Mouse (Mus musculus) erythroid progenitor cell, adult 5-6 weeks (primary cell): ENCODE data around the gene Cyb561d2. TPM values are rescaled to one million over a fixed set of nuclear protein-coding genes. Genes with fewer than 3 reads are reported as not detected.

Source experiments
- ATAC-seq: replicated peaks from 2 replicates; pipeline ENCODE4 v1.8.0; 2016; ENCODE audit warnings: moderate number of reproducible peaks, mild to moderate bottlenecking, moderate TSS enrichment, inconsistent platforms; ENCODE audit not compliant: poor library complexity, low FRiP score, severe bottlenecking
- total RNA-seq, 2 experiments: library from RNA; stranded (forward) in 1 of 2; stranded (reverse) in 1 of 2; fragments of 150-400 nt in 1 of 2; fragments of 186-747, 209-891 nt in 1 of 2; gene quantifications; 2 replicates each; pipeline versions ENCODE4 v1.2.3 to v1.2.4; 2015 to 2017; ENCODE audit warnings: low replicate concordance in 2 of 2

The Cyb561d2 gene
- total RNA-seq, 2 experiments from 2014 or later: 2.9 TPM; not detected in 1

DNA sequence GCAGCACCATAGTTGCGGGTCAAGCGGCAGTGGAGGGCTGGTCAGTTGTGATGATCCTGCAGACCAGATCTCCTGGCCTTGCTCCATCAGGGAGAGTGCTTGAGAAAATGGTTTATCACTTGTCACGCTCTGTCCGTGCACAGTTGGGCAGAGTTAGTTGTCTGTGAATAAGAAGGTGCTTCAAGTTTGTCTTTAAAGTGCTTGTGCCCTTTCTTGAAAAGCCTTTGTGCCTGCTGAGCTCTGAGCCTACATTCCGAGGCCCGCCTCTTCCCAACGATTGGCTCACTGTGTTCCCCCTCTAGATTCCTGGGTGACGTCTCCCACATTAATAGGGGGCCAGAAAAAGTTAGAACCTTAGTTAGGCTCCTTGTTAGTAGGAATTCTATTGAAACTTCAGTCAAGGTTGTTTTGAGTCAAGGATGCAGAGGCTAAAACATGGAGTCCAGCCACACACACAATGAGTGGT, 9.9 kb upstream of the Cyb561d2 start:
- ATAC-seq: no peak

DNA sequence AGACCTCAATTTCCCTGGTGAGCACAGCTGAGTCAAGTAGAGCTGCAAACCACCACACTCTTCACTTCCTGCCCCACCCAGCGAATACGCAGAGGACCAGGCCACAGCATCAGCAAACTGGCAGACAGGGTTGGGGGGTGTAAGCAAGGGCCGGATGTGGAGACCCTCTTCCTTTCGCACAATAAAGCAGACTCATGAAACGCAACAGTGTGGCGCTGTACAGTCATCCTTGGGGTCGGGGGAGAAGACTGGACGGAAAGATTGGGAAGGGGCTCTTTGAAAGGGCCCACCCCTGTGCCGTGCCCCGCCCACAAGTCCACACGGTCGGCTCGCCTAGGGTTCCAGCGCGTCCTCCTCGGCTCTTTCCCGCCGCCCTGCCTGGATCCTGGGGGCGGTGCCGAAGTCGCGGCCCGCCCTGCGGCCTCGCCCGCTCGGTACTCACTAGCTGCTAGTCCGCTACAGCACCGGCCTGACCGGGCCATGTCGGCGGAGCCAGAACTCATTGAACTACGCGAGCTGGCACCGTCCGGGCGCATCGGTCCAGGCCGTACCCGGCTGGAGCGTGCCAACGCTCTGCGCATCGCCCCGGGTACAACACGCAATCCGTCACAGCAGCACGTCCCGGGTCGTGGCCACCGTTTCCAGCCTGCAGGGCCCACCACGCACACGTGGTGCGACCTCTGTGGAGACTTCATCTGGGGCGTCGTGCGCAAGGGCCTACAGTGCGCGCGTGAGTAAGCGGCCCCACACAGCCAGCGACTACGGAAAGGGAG, 9.3 kb upstream of the Cyb561d2 start, which contains the start of gene Rassf1:
Gene Rassf1 (plus strand): TSS at position 439 of the 773 bp plus-strand sequence.
- peak; percentile 53 for ATAC-seq

DNA sequence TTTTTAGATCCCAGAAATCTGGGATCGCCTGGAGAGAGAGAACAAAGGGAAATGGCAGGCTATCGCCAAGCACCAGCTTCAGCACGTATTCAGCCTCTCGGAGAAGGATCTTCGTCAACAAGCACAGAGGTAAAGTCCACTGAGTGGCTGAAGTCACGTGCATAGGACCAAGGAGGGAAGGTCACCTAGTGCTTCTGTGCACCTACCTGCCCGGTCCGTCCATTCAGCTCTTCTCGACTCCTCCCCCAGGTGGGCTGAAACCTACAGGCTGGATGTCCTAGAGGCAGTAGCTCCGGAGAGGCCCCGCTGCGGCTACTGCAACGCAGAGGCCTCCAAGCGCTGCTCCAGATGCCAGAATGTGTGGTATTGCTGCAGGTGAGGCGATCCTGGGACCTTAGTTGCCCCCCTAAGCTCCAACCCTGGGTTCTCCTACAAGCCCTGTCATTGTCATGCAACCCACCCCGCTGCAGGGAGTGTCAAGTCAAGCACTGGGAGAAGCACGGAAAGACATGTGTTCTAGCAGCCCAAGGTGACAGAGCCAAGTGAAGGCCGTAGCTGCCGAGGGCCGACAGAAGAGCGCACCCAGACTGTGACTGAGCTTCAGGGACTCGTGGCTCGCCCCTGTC, 8.6 kb upstream of the Cyb561d2 start:
- ATAC-seq: no peak

DNA sequence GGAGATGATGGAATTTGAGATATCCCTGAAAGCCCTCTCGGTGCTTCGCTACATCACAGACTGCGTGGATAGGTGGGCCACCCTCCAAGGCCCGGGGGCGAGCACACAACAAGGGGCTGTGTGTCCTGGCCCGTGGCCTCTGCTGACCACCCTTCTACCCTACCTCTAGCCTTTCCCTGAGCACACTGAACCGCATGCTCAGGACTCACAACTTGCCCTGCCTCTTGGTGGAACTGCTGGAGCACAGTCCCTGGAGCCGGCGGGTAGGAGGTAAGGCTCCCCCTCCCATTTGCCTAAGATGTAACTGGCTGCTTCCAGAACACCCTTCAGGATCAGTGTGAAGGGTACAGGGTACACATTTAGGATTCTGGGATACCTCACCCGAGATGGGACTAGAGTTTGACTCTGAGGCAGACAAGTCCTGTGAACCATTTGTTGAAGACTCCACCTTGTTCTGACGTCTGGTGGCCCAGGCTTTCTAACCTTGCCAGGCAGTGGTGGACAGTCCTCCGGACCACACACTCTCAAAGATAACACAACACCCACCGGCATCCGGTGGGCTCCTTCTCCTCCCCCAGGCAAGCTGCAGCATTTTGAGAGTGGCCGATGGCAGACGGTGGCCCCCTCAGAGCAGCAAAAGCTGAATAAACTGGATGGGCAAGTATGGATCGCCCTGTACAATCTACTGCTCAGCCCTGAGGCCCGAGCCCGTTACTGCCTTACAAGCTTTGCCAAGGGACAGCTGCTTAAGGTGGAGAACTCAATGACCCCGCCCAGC, 7.5 kb upstream of the Cyb561d2 start:
- no peak for ATAC-seq

DNA sequence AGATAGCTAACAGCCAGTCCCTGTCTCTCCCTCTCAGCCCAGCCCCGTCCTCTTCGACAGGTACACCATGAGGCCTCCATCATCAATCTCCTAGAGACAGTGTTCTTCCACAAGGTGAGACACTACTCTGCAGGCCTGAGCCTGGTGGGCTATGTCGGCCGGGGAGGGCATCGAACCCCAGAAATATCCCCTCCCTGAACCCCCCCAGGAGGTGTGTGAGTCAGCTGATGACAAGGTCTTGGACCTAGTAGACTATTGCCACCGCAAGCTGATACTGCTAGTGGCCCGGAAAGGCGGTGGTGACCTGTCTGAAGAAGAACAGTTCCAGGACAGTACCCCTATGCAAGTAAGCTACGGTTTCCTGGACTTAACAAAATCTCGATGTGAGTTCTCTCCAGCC, 6.8 kb upstream of the Cyb561d2 start:
- no peak for ATAC-seq

DNA sequence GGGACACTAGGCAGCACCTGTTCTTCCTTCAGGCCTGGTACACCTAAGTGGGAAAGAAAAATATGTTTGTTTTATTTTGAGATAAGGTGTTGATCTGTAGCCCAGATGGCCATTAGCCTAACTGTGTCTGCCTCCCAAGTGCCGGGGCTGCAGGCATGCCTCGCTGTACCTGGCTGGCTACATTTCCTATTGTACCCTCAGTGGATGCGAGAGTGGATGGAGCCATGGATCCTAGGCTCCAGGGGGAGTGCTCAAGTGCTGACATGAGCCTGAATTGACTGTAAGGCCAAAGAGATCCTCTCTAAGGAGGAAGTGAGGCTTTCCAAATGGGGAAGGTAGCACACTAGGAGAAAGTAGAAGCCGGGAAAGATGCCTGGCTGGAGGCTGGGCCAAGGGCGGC, 6.0 kb upstream of the Cyb561d2 start:
- ATAC-seq: no peak

DNA sequence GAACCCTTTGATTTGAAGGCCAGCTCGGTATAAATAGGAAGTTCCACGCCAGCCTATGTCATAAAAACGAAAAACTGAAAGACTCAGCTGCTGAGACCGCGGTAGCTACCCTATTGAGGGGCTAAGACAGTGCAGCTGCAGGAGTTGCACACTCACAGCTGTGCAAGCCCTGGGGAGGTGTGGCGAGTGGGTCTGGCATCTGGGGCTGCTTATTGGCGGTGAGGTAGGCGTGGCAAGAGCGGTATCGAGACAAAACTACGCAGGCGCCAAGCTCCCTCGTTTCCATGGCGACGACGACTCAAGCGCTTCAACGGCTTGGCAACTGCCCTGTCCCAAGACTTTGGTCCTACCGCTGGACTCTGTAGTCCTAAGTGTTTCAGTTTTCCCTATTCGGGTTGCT, 5.0 kb upstream of the Cyb561d2 start, which contains the start of gene Zmynd10:
Gene Zmynd10 (plus strand): TSS at position 273 of the 400 bp plus-strand sequence.
- ATAC-seq: peak; percentile 70

DNA sequence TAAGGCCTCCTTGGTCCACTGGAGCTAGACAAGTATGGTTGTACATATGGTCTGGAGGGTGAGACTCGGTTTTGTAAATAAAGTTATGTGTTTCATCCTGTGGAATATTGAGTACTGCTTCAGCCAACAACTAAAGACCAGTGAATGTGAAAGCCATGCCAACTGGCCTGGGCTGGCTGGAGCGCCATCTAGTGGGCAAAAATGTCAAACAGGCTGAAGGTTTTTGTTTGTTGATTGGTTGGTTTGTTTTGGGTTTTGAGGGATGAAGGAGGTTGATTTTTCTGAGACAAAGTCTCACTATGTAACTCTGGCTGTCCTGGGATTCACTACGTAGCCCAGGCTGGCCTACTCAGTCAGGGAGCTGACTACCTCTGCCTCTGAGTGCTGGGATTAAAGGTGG, 3.6 kb upstream of the Cyb561d2 start:
- ATAC-seq: no peak

DNA sequence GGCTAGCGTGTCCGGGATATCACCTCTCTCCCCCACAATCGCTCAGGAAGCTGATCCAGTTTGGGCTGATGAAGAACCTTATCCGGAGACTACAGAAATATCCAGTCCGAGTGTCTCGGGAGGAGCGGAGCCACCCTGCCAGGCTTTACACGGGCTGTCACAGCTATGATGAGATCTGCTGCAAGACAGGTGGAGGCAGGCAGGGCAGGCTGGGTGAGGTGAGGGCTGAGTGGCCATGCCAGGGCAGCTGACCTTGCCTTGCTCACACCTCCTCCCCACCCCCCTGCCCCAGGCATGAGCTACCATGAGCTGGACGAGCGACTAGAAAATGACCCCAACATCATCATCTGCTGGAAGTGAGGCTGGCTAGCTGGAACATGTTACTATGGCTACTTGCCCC, 3.2 kb upstream of the Cyb561d2 start:
- ATAC-seq: no peak

DNA sequence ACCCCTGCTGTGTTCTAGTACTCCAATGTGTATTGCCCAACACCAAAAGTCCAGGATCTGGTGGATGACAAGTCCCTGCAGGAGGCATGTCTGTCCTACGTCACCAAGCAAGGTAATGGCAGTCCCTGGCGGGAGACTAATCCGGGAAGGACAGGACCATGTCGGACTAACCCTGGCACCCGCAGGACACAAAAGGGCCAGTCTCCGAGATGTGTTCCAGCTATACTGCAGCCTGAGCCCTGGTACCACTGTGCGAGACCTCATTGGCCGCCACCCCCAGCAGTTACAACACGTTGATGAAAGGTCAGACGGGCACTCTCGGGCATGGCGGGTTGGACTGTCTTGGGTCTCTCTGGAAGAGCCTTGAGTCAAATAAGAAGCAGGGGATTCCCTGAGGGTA, 2.7 kb upstream of the Cyb561d2 start:
- ATAC-seq: no peak

DNA sequence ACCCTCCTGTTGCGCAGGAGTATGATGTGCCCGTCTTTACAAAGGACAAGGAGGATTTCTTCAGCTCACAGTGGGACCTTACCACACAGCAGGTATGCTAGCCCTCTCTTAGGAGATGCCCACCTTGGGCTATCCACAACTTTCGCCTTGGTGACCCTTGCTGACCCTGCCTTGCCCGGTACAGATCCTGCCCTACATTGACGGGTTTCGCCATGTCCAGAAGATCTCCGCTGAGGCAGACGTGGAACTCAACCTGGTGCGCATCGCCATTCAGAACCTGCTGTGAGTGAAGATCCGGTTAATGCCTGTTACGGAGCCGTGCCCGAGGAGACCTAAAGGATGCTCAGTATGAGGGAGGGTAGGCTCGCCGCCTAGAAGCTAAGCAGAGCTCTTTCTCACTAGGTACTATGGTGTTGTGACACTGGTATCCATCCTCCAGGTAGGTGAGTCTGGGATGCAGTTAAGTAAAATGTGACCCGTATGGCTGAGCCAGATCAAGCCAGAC, 2.3 kb upstream of the Cyb561d2 start:
- no peak for ATAC-seq

DNA sequence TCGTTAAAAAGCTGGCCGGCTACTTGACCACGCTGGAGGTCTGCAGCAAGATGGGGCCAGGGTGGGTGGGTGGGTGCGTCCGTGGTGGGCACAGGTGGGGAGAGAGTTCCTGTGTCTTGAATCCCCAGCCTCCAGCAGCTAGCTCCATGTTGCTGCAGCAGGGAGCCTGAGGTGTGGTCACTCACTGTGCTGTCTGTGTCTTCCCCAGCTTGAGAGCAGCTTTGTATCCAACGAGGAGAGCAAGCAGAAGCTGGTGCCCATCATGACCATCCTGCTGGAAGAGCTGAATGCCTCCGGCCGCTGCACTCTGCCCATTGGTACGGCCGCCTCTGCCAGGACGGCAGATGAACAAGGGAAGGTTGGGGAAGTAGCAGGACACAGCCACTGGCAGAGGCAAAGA, 1.3 kb upstream of the Cyb561d2 start:
- no peak for ATAC-seq

DNA sequence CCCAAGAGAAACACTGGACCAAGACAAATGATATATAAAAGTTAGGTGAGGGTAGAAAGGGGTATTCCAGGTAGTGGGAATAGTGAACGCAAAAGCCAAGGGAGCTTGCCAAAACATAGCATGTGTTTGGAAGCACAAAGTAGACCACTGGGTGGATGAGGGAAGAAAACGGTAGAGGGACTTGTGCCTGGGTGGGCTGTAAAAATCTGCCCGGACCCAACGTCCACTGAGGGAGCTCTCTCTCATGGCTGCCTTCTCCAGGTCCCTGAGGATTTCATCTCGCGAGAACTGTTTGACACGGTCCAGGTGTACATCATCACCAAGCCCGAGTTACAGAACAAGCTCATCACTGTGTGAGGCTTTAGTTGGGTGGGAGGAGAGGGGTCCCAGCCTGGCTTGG, 728 bp upstream of the Cyb561d2 start:
- ATAC-seq: no peak

DNA sequence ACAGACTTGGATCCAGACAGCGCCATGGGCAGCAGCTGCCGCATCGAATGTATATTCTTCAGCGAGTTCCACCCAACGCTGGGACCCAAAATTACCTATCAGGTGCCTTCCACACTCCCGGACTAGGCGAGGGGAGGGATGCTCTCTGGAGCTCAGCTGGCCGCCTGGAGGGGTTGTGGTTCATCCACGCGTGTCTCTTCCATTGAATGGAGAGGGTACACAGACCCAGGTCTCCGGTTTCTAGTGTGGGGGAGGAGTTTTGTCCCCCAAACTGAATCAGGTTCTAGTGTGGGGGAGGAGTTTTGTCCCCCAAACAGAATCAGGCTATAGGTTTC, 326 bp upstream of the Cyb561d2 start:
- peak; percentile 21; the same call in 1 of the 2 replicates for ATAC-seq

DNA sequence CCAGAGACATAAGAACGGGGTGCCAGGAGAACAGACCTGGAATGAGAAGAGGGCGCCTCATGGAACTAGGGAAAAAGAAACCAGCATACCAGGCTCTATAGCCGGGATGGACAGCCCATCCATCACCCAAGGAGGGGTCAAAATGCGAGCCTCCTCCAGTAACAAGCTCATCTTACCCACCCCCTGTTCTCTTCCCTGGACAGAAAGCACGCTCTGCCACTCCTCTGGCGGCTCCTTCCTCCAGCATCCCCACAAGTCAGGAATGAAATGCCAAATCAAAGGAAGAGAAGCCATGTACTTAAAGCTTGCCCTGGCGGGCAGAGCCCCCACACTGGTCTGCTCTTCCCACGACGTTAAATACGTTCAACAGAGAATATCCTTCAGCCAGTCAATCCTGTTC, 988 bp downstream of the Cyb561d2 start:
- no peak for ATAC-seq

DNA sequence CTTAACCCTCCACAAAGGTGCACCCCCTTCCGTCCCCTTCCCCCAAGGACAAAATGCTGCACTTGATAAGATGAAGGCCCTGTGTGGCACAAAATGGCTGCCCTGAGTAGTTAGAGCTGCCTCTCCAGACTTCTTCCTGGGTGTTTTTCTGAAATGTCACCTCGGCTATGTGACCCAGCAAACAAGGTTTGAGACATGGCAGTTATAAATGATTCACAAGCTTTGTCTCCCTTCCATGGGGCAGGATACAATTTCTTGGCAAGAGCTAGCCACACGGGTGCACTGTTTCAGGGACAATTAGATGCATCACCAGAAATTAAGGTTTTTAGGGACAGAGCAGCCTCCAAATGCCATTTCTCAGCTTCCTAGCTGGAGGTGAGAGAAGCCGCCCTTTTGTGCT, 1.6 kb downstream of the Cyb561d2 start:
- no peak for ATAC-seq

DNA sequence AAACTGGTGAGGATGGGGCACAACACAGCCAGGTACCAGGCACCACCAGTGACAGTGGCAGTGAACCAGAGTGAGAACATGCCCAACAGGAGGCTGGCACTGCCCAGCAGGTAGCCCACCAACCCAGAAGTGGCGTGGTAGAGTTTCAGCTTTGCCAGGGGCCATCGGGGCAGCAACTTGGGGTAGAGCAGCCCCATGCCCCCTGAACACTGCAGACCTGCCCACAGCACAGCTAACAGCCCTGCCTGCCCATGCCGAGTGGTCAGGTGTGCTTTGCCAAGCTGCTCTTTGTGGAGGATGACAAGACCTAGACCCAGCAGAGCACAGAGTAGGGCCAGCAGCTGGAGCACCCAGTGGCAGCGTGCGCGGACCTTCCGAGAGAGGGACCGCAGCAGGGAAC, 2.1 kb downstream of the Cyb561d2 start:
- ATAC-seq: no peak

DNA sequence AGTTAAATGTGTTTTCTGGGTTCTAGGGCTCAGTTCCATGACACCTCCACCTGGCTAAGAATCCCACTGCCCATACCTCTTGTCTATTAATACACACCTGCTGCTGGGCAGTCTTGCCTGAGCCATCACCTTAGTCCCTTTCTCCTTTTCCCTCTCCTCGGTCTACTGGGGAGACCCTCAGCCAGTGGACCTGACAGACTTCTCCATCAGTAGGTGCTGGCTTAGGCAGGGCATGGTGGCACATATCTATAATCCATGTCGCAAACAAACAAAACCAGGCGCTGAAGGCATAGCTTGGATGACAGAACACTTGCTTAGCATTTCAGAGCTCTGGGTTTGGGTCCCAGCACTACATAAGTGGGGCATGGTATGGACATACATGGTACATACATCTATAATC, 3.3 kb downstream of the Cyb561d2 start:
- no peak for ATAC-seq

DNA sequence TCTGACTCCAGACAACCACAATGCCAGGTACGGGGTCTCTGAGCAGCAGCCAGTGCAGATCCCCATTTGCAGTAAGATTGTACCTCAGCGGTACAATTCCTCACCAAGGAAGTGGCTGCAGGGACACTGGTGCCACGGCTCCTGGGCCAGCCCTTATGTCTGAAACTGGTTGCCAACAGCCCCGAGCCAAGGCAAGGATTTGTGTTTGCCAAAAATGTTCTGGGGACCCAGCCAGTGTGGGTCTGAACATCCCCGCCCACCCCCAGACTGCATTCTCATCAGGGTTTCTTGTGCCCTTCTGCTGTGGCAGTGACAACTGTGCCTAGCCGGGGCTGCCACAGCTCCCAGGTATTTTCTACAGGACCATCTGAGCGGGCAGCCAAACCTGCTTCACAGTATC, 3.8 kb downstream of the Cyb561d2 start:
- no peak for ATAC-seq

DNA sequence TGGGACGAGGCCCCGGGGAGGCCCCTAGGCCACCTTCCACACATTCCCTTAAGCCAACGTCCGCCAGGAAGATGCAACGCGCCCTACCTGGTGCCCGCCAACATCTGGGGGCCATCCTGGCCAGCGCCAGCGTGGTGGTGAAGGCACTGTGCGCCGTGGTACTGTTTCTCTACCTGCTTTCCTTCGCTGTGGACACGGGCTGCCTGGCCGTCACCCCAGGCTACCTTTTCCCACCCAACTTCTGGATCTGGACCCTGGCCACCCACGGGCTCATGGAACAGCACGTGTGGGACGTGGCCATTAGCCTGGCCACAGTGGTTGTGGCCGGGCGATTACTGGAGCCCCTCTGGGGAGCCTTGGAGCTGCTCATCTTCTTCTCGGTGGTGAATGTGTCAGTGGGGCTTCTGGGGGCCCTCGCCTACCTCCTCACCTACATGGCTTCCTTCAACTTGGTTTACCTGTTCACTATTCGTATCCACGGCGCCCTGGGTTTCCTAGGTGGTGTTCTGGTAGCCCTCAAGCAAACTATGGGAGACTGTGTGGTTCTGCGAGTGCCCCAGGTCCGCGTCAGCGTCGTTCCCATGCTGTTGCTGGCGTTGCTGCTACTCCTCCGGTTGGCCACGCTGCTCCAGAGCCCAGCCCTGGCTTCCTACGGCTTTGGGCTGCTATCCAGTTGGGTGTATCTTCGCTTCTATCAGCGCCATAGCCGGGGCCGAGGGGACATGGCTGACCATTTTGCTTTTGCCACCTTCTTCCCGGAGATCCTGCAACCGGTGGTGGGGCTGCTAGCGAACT, 7.4 kb downstream of the Cyb561d2 start:
- peak; percentile 64 for ATAC-seq
